Comparison of ENCODE assay signal across 8 mouse cellular contexts in the genomic region with DNA sequence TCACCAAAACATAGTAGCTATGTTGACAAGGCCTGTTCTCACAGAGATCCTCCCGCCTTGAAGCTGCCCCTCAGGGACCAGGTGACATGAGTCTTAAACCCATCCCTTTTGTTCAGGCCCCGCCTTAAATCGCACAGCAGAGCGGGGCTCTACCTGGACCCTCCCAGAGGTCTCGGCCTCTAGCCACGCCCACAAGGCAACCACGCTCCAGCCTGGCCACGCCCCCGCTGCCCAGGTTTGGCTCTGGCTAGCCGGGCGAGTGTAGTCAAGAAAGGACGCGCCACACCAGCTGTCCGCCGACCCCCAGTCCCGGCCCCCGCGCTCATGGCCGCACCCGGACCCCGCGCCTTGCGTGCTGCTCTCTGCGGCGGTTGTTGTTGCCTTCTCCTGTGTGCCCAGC. TPM values are rescaled to one million over a fixed set of nuclear protein-coding genes. Genes with fewer than 3 reads are reported as not detected.
DNase-seq lines count a peak whose midpoint lies in the region; ATAC-seq and TF ChIP-seq lines count a peak whose summit lies in the region.

No protein-coding gene starts in this region.

- no peak overlapping the region for H3K27ac ChIP-seq in embryonic facial prominence, embryonic 11.5 days (replicated peaks; ENCODE audit: low read depth, low read length)
- H3K27ac ChIP-seq in intestine, postnatal 0 days (ENCODE audit: low read depth, low read length), result no peak overlapping the region
- no peak overlapping the region for H3K27ac ChIP-seq in liver, embryonic 16.5 days (ENCODE audit: low read length)
- H3K27ac ChIP-seq in testis, adult 2 months (ENCODE audit: control insufficient read depth, insufficient read depth, low read depth, low read length), result no peak overlapping the region

- TF ChIP-seq POLR2A in testis, adult 2 months (IDR thresholded peaks at IDR 0.05; ENCODE audit: control insufficient read depth, low read depth, low read length), result no peak

- H3K4me1 ChIP-seq in embryonic facial prominence, embryonic 11.5 days (ENCODE audit: control insufficient read depth, insufficient read depth, low read length), result no peaks in the 10 kb centered on the region
- no peaks in the 10 kb centered on the region for H3K4me1 ChIP-seq in intestine, postnatal 0 days (replicated peaks; ENCODE audit: control insufficient read depth, insufficient read depth, low read length)
- peaks cover 6% of the 10 kb centered on the region for H3K4me1 ChIP-seq in liver, embryonic 16.5 days (ENCODE audit: control insufficient read depth, low read depth, low read length)
- H3K4me1 ChIP-seq in testis, adult 2 months (ENCODE audit: control insufficient read depth, insufficient read depth, low read length), result peaks cover 9% of the 10 kb centered on the region

- H3K4me2 ChIP-seq in embryonic facial prominence, embryonic 11.5 days (ENCODE audit: low read depth, low read length), result peak overlapping the region; percentile 49
- peak overlapping the region; percentile 72 for H3K4me2 ChIP-seq in intestine, postnatal 0 days (replicated peaks; ENCODE audit: low read depth)
- H3K4me2 ChIP-seq in liver, embryonic 16.5 days (ENCODE audit: low read depth, low read length), result peak overlapping the region; percentile 51

- peaks cover 4% of the 10 kb centered on the region; the same call in 1 of the 2 replicates for H3K27me3 ChIP-seq in embryonic facial prominence, embryonic 11.5 days (ENCODE audit: control insufficient read depth, insufficient read depth, low read length)
- H3K27me3 ChIP-seq in intestine, postnatal 0 days (replicated peaks; ENCODE audit: control insufficient read depth, insufficient read depth, low read length), result peaks cover 4% of the 10 kb centered on the region; the same call in 1 of the 2 replicates
- H3K27me3 ChIP-seq in liver, embryonic 16.5 days (ENCODE audit: control insufficient read depth, insufficient read depth, low read depth, low read length), result peaks cover 29% of the 10 kb centered on the region
- H3K27me3 ChIP-seq in testis, adult 2 months (ENCODE audit: control insufficient read depth, insufficient read depth, low read length), result no peaks in the 10 kb centered on the region

- peak; percentile 19 for DNase-seq in CD4-positive, CD25-positive, alpha-beta regulatory T cell, adult 2 months (ENCODE audit: low read depth, low spot score)
- DNase-seq in embryonic facial prominence, embryonic 11.5 days (ENCODE audit: low spot score), result peak; percentile 65
- DNase-seq in spleen, postnatal 4 days (ENCODE audit: low spot score in 2 of 2), result no peak
- DNase-seq in thymus, postnatal 0 days (ENCODE audit: low spot score), result no peak

- no peaks in the 10 kb centered on the region for H3K36me3 ChIP-seq in embryonic facial prominence, embryonic 11.5 days (replicated peaks; ENCODE audit: control insufficient read depth, insufficient read depth, low read depth, low read length)
- no peaks in the 10 kb centered on the region for H3K36me3 ChIP-seq in intestine, postnatal 0 days (ENCODE audit: control insufficient read depth, insufficient read depth)
- H3K36me3 ChIP-seq in liver, embryonic 16.5 days (ENCODE audit: control insufficient read depth, insufficient read depth), result no peaks in the 10 kb centered on the region
- no peaks in the 10 kb centered on the region for H3K36me3 ChIP-seq in testis, adult 2 months (ENCODE audit: control insufficient read depth, insufficient read depth, low read length)

- no peak for ATAC-seq in CD4-positive, CD25-positive, alpha-beta regulatory T cell, adult 4 months
- ATAC-seq in embryonic facial prominence, embryonic 11.5 days (replicated peaks; ENCODE audit: insufficient number of reproducible peaks, low FRiP score, low TSS enrichment, low read depth), result no peak
- peak; percentile 40; the same call in 1 of the 2 replicates for ATAC-seq in intestine, postnatal 0 days
- 0 out of 2 replicates have a peak, but pooled peaks have one; percentile 21 for ATAC-seq in liver, embryonic 16.5 days (ENCODE audit: low read depth)

- H3K9ac ChIP-seq in embryonic facial prominence, embryonic 11.5 days (replicated peaks; ENCODE audit: low read length), result peak overlapping the region; percentile 7; the same call in 1 of the 2 replicates
- no peak overlapping the region for H3K9ac ChIP-seq in intestine, postnatal 0 days (ENCODE audit: low read depth, low read length)
- H3K9ac ChIP-seq in liver, embryonic 16.5 days (ENCODE audit: low read depth, low read length), result no peak overlapping the region

- H3K9me3 ChIP-seq in embryonic facial prominence, embryonic 11.5 days (replicated peaks; ENCODE audit: control insufficient read depth, low read length), result no peaks in the 10 kb centered on the region
- no peaks in the 10 kb centered on the region for H3K9me3 ChIP-seq in intestine, postnatal 0 days (ENCODE audit: control insufficient read depth)
- no peaks in the 10 kb centered on the region for H3K9me3 ChIP-seq in liver, embryonic 16.5 days (replicated peaks; ENCODE audit: control insufficient read depth, low read length)

- under 1% methylated on average over 25 of the region's 25 CpGs for WGBS in embryonic facial prominence, embryonic 11.5 days
- 2% methylated on average over 25 of the region's 25 CpGs for WGBS in intestine, postnatal 0 days
- 5% methylated on average over 25 of the region's 25 CpGs for WGBS in liver, embryonic 16.5 days (ENCODE audit: insufficient replicate concordance)

- TF ChIP-seq CTCF in intestine, postnatal 0 days (IDR thresholded peaks at IDR 0.05; ENCODE audit: low read depth), result no peak
- TF ChIP-seq CTCF in testis, adult 2 months (IDR thresholded peaks at IDR 0.05; ENCODE audit: control insufficient read depth, insufficient read depth, insufficient replicate concordance, low read depth, low read length), result no peak

- peak overlapping the region; percentile 26 for H3K4me3 ChIP-seq in embryonic facial prominence, embryonic 11.5 days (ENCODE audit: low read depth, low read length)
- H3K4me3 ChIP-seq in intestine, postnatal 0 days (ENCODE audit: low read depth, low read length), result peak overlapping the region; percentile 25
- H3K4me3 ChIP-seq in liver, embryonic 16.5 days (ENCODE audit: low read depth, low read length), result peak overlapping the region; percentile 25
- H3K4me3 ChIP-seq in testis, adult 2 months (ENCODE audit: control insufficient read depth, low read depth, low read length), result peak overlapping the region; percentile 1

RNA-seq across cellular contexts. Expression of a gene that starts 8.3 kb away (rescaled TPM):
- polyA plus RNA-seq in CD4-positive, CD25-positive, alpha-beta regulatory T cell, adult 4 months (2017; shearing (Covaris generic)), result not detected
- polyA plus RNA-seq in embryonic facial prominence, embryonic 11.5 days (2014; fragmentation: Nextera tagmentation; extraction: Ambion mirVana), result 0.18 and 0.48 TPM in 2 replicates
- polyA plus RNA-seq in intestine, postnatal 0 days (2015; fragmentation: Nextera tagmentation; extraction: Ambion mirVana), result 0.05 TPM in 1 of 2 replicates, not detected in the other
- not detected in 2 replicates for polyA plus RNA-seq in liver, embryonic 16.5 days (2015; fragmentation: Nextera tagmentation; extraction: Ambion mirVana)
- 7.0 and 9.2 TPM in 2 replicates for polyA plus RNA-seq in testis, adult 2 months (2012; rRNA removed)
- polyA plus RNA-seq in thymus, postnatal 0 days (2015; fragmentation: Nextera tagmentation; extraction: Ambion mirVana), result not detected in 2 replicates

RNA-seq across cellular contexts. Expression of a gene that starts 8.7 kb away (rescaled TPM):
- polyA plus RNA-seq in CD4-positive, CD25-positive, alpha-beta regulatory T cell, adult 4 months (2017; shearing (Covaris generic)), result under 1 TPM in 1 of 2 experiments, not detected in 1; 0.54 TPM
- polyA plus RNA-seq in embryonic facial prominence, embryonic 11.5 days (2014; fragmentation: Nextera tagmentation; extraction: Ambion mirVana), result 1.1 and 2.0 TPM in 2 replicates
- 0.58 and 0.94 TPM in 2 replicates for polyA plus RNA-seq in intestine, postnatal 0 days (2015; fragmentation: Nextera tagmentation; extraction: Ambion mirVana)
- 0.13 TPM in 1 of 2 replicates, not detected in the other for polyA plus RNA-seq in liver, embryonic 16.5 days (2015; fragmentation: Nextera tagmentation; extraction: Ambion mirVana)
- 10.0 and 10.7 TPM in 2 replicates for polyA plus RNA-seq in testis, adult 2 months (2012; rRNA removed)
- 0.86 and 1.1 TPM in 2 replicates for polyA plus RNA-seq in thymus, postnatal 0 days (2015; fragmentation: Nextera tagmentation; extraction: Ambion mirVana)

RNA-seq across cellular contexts. Expression of a gene that starts 20.0 kb away (rescaled TPM):
- polyA plus RNA-seq in CD4-positive, CD25-positive, alpha-beta regulatory T cell, adult 4 months (2017; shearing (Covaris generic)), result under 1 TPM in 1 of 2 experiments, not detected in 1; 0.62 TPM
- polyA plus RNA-seq in embryonic facial prominence, embryonic 11.5 days (2014; fragmentation: Nextera tagmentation; extraction: Ambion mirVana), result 1.8 and 1.9 TPM in 2 replicates
- polyA plus RNA-seq in intestine, postnatal 0 days (2015; fragmentation: Nextera tagmentation; extraction: Ambion mirVana), result 1.8 TPM in 2 replicates
- polyA plus RNA-seq in liver, embryonic 16.5 days (2015; fragmentation: Nextera tagmentation; extraction: Ambion mirVana), result 2.2 and 3.0 TPM in 2 replicates
- 4.7 and 8.5 TPM in 2 replicates for polyA plus RNA-seq in testis, adult 2 months (2012; rRNA removed)
- 2.2 and 2.6 TPM in 2 replicates for polyA plus RNA-seq in thymus, postnatal 0 days (2015; fragmentation: Nextera tagmentation; extraction: Ambion mirVana)

RNA-seq across cellular contexts. Expression of a gene that starts 42.3 kb away (rescaled TPM):
- polyA plus RNA-seq in CD4-positive, CD25-positive, alpha-beta regulatory T cell, adult 4 months (2017; shearing (Covaris generic)), result 10 to 100 TPM; 22.1 to 39.4 TPM
- 1.1 and 1.2 TPM in 2 replicates for polyA plus RNA-seq in embryonic facial prominence, embryonic 11.5 days (2014; fragmentation: Nextera tagmentation; extraction: Ambion mirVana)
- polyA plus RNA-seq in intestine, postnatal 0 days (2015; fragmentation: Nextera tagmentation; extraction: Ambion mirVana), result 1.6 and 1.8 TPM in 2 replicates
- polyA plus RNA-seq in liver, embryonic 16.5 days (2015; fragmentation: Nextera tagmentation; extraction: Ambion mirVana), result 1.1 and 1.4 TPM in 2 replicates
- polyA plus RNA-seq in testis, adult 2 months (2012; rRNA removed), result 0.33 and 0.97 TPM in 2 replicates
- polyA plus RNA-seq in thymus, postnatal 0 days (2015; fragmentation: Nextera tagmentation; extraction: Ambion mirVana), result 34.2 and 34.8 TPM in 2 replicates

RNA-seq across cellular contexts. Expression of a gene that starts 56.9 kb away (rescaled TPM):
- polyA plus RNA-seq in CD4-positive, CD25-positive, alpha-beta regulatory T cell, adult 4 months (2017; shearing (Covaris generic)), result 10 to 100 TPM; 83.4 to 93.2 TPM
- polyA plus RNA-seq in embryonic facial prominence, embryonic 11.5 days (2014; fragmentation: Nextera tagmentation; extraction: Ambion mirVana), result 82.0 and 87.9 TPM in 2 replicates
- 52.1 and 52.8 TPM in 2 replicates for polyA plus RNA-seq in intestine, postnatal 0 days (2015; fragmentation: Nextera tagmentation; extraction: Ambion mirVana)
- 32.7 and 34.9 TPM in 2 replicates for polyA plus RNA-seq in liver, embryonic 16.5 days (2015; fragmentation: Nextera tagmentation; extraction: Ambion mirVana)
- 48.5 and 50.1 TPM in 2 replicates for polyA plus RNA-seq in testis, adult 2 months (2012; rRNA removed)
- 93.2 and 94.0 TPM in 2 replicates for polyA plus RNA-seq in thymus, postnatal 0 days (2015; fragmentation: Nextera tagmentation; extraction: Ambion mirVana)

Comparison
In these comparisons a context has a peak if more than half of its experiments do, and no peak if none do; other contexts are left out.
1. DNase-seq: peak in CD4-positive, CD25-positive, alpha-beta regulatory T cell, adult 2 months (single experiment) and embryonic facial prominence, embryonic 11.5 days (single experiment); none in spleen, postnatal 4 days (0 of 2) and thymus, postnatal 0 days (single experiment).
2. ATAC-seq: peak in intestine, postnatal 0 days (single experiment) and liver, embryonic 16.5 days (single experiment); none in CD4-positive, CD25-positive, alpha-beta regulatory T cell, adult 4 months (single experiment) and embryonic facial prominence, embryonic 11.5 days (single experiment).
3. Peak in every context shown above with its lines, with median percentiles within 50 percentile points of each other: H3K4me2 ChIP-seq and H3K4me3 ChIP-seq.